Mouse (Mus musculus) T-cell, adult 2 months (primary cell): ENCODE measurements around the gene Npcd.

ENCODE experiments used
- DNase-seq: peaks from one replicate; pipeline ENCODE4 v3.0.0; 2022; ENCODE audit warnings: low spot score

Npcd gene

DNA sequence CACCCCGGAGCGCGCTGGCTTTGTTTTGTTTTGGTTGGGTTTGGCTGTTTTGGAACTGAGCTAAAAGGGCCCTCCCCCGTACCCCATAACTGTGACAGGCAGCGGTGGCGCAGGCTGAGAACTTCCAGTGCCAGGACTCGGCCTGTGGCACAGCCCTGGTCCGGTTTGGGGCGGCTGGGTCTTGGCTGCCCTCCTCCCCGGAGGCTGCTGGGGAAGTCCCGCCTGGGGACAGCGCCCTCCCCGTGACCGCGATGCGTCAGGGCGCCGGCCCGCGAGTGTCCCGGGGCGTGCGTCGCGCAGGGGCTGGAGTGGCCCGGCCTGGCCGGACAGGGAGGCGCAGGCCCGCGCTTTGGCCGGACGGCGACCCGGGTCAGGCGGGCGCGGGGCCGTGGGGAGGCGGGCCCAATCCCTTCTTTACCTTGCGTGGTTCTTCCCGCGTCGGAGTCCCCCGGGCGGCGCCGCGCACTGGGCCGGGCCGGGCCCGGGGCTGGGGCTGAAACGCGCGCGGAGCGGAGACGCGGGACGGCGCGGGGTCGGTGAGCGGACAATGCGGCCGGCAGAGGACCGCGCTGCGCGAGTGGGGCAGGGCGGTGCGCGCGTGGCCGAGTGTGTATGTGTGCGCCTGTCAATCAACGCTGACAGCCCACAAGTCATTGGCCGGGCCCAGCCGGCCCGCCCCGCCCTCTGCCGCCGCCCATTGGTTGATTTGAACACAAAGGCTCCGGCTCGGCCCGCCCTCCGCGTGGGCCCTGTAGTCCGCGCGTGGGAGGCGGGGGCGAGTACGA, 91.9 kb downstream of the Npcd start, which contains the start of gene Sun2:
Sun2 (minus strand) TSS at position 616 of the 785 bp plus-strand sequence.
- DNase-seq: peak; percentile 91

- DNase-seq: peak; percentile 72
These were observed 92.7 kb downstream of the Npcd start for GRCm38 (mm10) chr15:79741173-79741858.

GRCm38 (mm10) chr15:79740739-79741138, 93.3 kb downstream of the Npcd start:
- DNase-seq: no peak
